Mouse (Mus musculus) intestine, postnatal 0 days (tissue): ENCODE measurements around the gene Vps72. TPM values are rescaled to one million over a fixed set of nuclear protein-coding genes. Genes with fewer than 3 reads are reported as not detected.
A peak's percentile ranks its signal among the peaks of the same experiment; 100 is the strongest.
"Not testable (repeated sequence)": the region's sequence is repeated elsewhere in the genome, so short reads cannot be mapped to it uniquely, and the experiment has no call there.

Experiments used
- ATAC-seq: fragments of 200-750 bp; cut with Nextera tagmentation; 2 replicates; pipeline ENCODE4 v1.8.0; 2017; ENCODE audit warnings: mild to moderate bottlenecking, moderate TSS enrichment, moderate library complexity
- H3K27ac ChIP-seq: fragments of 300-500 bp; sonication (generic); 2 replicates; pipeline ENCODE4 v1.5.1; 2014; ENCODE audit warnings: mild to moderate bottlenecking, low read depth, low read length, moderate library complexity
- H3K27me3 ChIP-seq: fragments of 300-500 bp; sonication (generic); replicated peaks from 2 replicates; pipeline ENCODE4 v1.6.1; 2014; ENCODE audit warnings: low read length, mixed read lengths; ENCODE audit not compliant: control insufficient read depth, insufficient read depth
- H3K36me3 ChIP-seq: fragments of 300-500 bp; sonication (generic); 2 replicates; pipeline ENCODE4 v1.6.1; 2014; ENCODE audit warnings: mild to moderate bottlenecking, moderate library complexity; ENCODE audit not compliant: control insufficient read depth, insufficient read depth
- H3K4me1 ChIP-seq: fragments of 300-500 bp; sonication (generic); replicated peaks from 2 replicates; pipeline ENCODE4 v1.6.1; 2014; ENCODE audit warnings: antibody characterized with exemption, low read length, mixed read lengths; ENCODE audit not compliant: control insufficient read depth, insufficient read depth
- H3K4me2 ChIP-seq: fragments of 300-500 bp; sonication (generic); replicated peaks from 2 replicates; pipeline ENCODE4 v1.6.1; 2014; ENCODE audit warnings: low read depth, mild to moderate bottlenecking, moderate library complexity
- H3K4me3 ChIP-seq: fragments of 300-500 bp; sonication (generic); 2 replicates; pipeline ENCODE4 v1.5.1; 2014; ENCODE audit warnings: low read depth, low read length
- H3K9ac ChIP-seq: fragments of 300-500 bp; sonication (generic); 2 replicates; pipeline ENCODE4 v1.6.1; 2014; ENCODE audit warnings: mild to moderate bottlenecking, low read depth, low read length
- H3K9me3 ChIP-seq: fragments of 300-500 bp; sonication (generic); 2 replicates; pipeline ENCODE4 v1.6.1; 2016; ENCODE audit warnings: mixed run types; ENCODE audit not compliant: control insufficient read depth
- CTCF ChIP-seq: sonication (generic); IDR thresholded peaks from 2 replicates; pipeline ENCODE4 v1.5.1; 2016; ENCODE audit warnings: low read depth, mild to moderate bottlenecking, control low read depth, antibody characterized with exemption, moderate library complexity
- WGBS: fragments of 180-500 bp; shearing (Covaris S2); extraction: QIAGEN DNeasy Blood & Tissue Kit; methylation state at CpG from one replicate; pipeline ENCODE4 v1.1.7; 2014; 5-methylcytosine and 5-hydroxymethylcytosine counted together
- polyA plus RNA-seq: library from polyadenylated mRNA; unstranded; fragments of >200 nt; fragmentation: Nextera tagmentation; extraction: Ambion mirVana; gene quantifications from 2 replicates; pipeline ENCODE4 v1.2.1, GENCODE M21; 2015

Gene Vps72
- polyA plus RNA-seq, 1 experiment from 2014 or later, result 58.5 TPM

DNA sequence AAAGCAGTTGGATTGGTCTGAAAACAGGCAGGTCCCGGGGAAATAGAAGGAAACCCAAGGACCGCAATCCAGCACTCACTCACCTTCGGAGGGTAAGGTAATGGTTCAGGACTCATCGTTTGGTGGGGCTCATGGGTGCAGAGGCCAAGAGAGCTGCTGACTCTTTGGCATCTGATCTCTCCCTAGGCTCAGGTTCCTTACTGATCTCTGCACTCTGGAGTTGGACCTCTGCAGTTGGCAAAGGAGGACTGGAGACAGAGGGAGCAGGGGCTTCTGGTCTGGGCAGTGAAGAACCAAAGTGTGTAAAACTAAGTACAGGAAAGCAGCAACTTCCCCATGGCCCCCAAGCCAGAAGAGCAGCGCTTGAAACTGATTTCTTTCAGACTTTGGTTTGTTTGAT, 19.3 kb downstream of the Vps72 start:
- Histone ChIP-seq H3K4me3 (no peak overlapping the region), H3K4me1 (peaks cover 7% of the 10 kb centered on the region; the same call in 1 of the 2 replicates), H3K27ac (no peak overlapping the region), H3K4me2 (no peak overlapping the region), H3K27me3 (no peaks in the 10 kb centered on the region), H3K9ac (no peak overlapping the region), H3K9me3 (no peaks in the 10 kb centered on the region), H3K36me3 (peaks cover 28% of the 10 kb centered on the region)
- TF ChIP-seq CTCF, result no peak
- WGBS, result 81% methylated on average over 5 of the region's 5 CpGs
- ATAC-seq, result no peak

DNA sequence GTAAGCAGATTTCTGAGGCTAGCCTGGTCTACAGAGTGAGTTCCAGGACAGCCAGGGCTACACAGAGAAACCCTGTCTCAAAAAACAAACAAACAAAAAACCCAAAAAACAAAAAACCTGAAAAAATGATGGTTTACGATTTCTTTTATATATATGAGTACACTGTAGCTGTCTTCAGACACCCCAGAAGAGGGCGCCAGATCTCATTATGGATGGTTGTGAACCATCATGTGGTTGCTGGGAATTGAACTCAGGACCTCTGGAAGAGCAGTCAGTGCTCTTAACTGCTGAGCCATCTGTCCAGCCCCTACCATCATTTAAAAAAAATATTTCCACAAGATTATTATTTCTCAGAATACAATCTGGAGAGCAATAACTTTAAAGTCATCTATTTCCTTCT, 21.6 kb downstream of the Vps72 start:
- not testable (repeated sequence) for H3K4me2 ChIP-seq, H3K27me3 ChIP-seq, H3K9me3 ChIP-seq, H3K4me3 ChIP-seq, H3K4me1 ChIP-seq, H3K27ac ChIP-seq, ATAC-seq, H3K9ac ChIP-seq
- peak; percentile 49 for TF ChIP-seq CTCF
- 94% methylated on average over 2 of the region's 2 CpGs for WGBS
- peaks cover 28% of the 10 kb centered on the region for H3K36me3 ChIP-seq

DNA sequence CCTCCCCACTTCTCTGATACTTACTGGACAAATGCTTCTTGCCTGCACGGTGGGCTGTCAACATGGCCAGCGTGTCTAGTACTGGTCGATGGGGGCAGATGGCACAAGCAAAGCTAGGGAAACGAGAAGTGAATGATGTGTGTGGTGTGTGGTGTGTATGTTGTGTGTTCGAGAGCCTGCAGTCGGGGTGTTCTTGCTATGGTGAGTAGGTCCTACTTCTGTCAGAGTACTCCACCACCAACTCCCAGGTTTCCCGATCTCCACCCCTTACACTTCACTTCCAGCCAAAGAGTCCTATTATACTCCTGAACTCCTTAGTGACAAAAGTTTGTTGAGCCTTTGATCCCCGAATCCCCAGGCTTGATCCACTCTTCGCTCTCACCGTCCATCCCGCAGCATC, 22.4 kb downstream of the Vps72 start:
- peaks cover 7% of the 10 kb centered on the region; the same call in 1 of the 2 replicates for H3K4me1 ChIP-seq
- H3K4me2 ChIP-seq, result peak overlapping the region; percentile 86
- peak overlapping the region; percentile 75 for H3K9ac ChIP-seq
- peaks cover 29% of the 10 kb centered on the region for H3K36me3 ChIP-seq
- peak overlapping the region; percentile 72 for H3K4me3 ChIP-seq
- H3K27me3 ChIP-seq, result no peaks in the 10 kb centered on the region
- H3K27ac ChIP-seq, result no peak overlapping the region
- ATAC-seq, result peak; percentile 1; the same call in 1 of the 2 replicates
- 52% methylated on average over 11 of the region's 11 CpGs for WGBS
- no peak for TF ChIP-seq CTCF
- no peaks in the 10 kb centered on the region for H3K9me3 ChIP-seq

DNA sequence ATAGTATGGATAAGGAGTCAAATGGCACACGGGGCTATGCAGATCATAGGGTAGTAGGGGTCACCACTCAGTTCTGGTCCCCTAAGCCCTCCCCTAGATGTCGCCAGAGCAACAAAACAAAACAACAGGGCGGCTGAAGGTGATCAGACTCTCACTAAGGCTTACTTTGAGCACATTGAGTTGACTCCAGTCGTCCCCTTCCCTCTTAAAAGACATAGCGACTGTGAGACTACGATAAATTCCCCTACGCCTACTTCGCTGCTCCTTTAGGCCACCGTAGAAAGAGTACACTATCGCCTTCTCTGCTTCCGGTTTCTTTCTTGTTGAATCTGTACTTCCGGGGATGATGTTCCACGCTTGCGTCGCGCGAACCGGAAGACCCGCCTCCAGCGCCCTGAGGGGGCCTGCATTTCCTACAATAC, 22.9 kb downstream of the Vps72 start, which contains the start of the genes Scnm1 and Lysmd1:
Scnm1 (minus strand) TSS at position 332 of the 422 bp plus-strand sequence.
Lysmd1 (plus strand) TSS at position 409 of the 422 bp plus-strand sequence.
- Histone ChIP-seq H3K4me1 (peaks cover 7% of the 10 kb centered on the region; the same call in 1 of the 2 replicates), H3K27me3 (no peaks in the 10 kb centered on the region), H3K36me3 (peaks cover 24% of the 10 kb centered on the region), H3K9ac (peak within 1 kb of the TSS; percentile 75), H3K4me3 (peak within 1 kb of the TSS; percentile 72), H3K9me3 (no peaks in the 10 kb centered on the region), H3K27ac (peak within 1 kb of the TSS; percentile 46; the same call in 1 of the 2 replicates), H3K4me2 (peak within 1 kb of the TSS; percentile 86)
- under 1% methylated on average over 20 of the region's 20 CpGs for WGBS
- ATAC-seq, result peak; percentile 91
- peak; percentile 55 for TF ChIP-seq CTCF

DNA sequence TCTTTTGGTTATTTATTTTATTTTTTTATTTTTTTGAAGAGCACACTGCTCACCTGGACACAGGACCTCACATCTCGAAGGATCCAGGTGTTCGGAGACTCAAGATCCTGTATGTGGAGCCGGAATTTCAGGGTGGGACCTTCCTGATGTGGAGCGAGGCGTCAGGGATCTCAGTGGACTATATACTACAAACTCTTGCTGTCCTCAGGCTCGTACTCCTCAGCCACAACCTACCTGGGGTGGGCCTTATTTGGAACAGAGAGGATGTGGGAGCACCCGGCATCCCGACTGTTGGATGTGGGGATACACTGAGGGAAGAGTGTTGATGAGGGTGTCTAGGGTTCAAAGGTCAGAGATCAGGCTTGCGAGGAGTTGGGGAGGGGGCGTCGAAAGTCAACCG, 23.3 kb downstream of the Vps72 start:
- peak overlapping the region; percentile 72 for H3K4me3 ChIP-seq
- not testable (repeated sequence) for H3K27ac ChIP-seq, H3K9me3 ChIP-seq, H3K4me2 ChIP-seq, H3K4me1 ChIP-seq, H3K9ac ChIP-seq, H3K27me3 ChIP-seq
- peak; percentile 19; the same call in 1 of the 2 replicates for ATAC-seq
- H3K36me3 ChIP-seq, result peaks cover 20% of the 10 kb centered on the region
- no CpG with 5 or more reads among the region's 12 CpGs for WGBS

DNA sequence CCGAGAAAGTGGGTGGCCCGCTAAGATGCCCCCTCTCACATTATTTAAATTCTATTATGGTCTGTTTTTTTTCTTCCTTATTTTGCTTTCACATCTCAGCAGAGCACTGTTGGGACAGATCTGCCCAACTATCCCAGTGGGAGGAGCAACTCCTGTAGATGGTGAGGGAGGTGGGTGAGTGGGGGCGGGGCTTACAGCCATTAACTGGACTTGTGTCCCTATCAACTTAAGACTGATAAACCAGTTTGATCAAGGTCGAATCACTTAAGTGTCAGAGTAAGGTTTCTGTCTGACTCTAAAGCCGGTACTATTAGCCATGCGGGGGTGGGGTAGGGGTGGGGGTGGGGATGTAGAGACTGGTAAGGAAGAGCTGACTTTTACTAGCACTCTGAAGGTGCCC, 24.2 kb downstream of the Vps72 start:
- 8% methylated on average over 6 of the region's 6 CpGs for WGBS

More for the DNA sequence above, 24.2 kb downstream of the Vps72 start:
- peak overlapping the region; percentile 33 for H3K4me3 ChIP-seq
- 0 out of 2 replicates have a peak, but pooled peaks have one; percentile 37 for ATAC-seq
- H3K9ac ChIP-seq, result no peak overlapping the region
- H3K9me3 ChIP-seq, result no peaks in the 10 kb centered on the region
- H3K36me3 ChIP-seq, result peaks cover 17% of the 10 kb centered on the region
- H3K4me1 ChIP-seq, result peaks cover 7% of the 10 kb centered on the region; the same call in 1 of the 2 replicates
- H3K27me3 ChIP-seq, result no peaks in the 10 kb centered on the region
- no peak for TF ChIP-seq CTCF
- peak overlapping the region; percentile 69 for H3K4me2 ChIP-seq
- H3K27ac ChIP-seq, result peak overlapping the region; percentile 46; the same call in 1 of the 2 replicates
